Mouse (Mus musculus) lung, postnatal 0 days (tissue): ENCODE measurements around the gene Ahctf1.

ENCODE experiments used
- CTCF ChIP-seq: IDR thresholded peaks from 2 replicates; pipeline ENCODE4 v1.5.1; 2016; ENCODE audit warnings: antibody characterized with exemption, mild to moderate bottlenecking
- EP300 ChIP-seq: IDR thresholded peaks from 2 replicates; pipeline ENCODE4 v1.6.1; 2016; ENCODE audit warnings: antibody characterized with exemption, mild to moderate bottlenecking, control low read depth

GRCm38 (mm10) chr1:179814616-179815015 lies 11.1 kb upstream of the Ahctf1 start:
- TF ChIP-seq CTCF (no peak), EP300 (no peak)
